Mouse (Mus musculus) right cerebral cortex, postnatal 36 days (tissue): ENCODE results near the gene Arhgap10.

Experiments used
- DNase-seq, 2 experiments: peaks; one replicate each; pipeline ENCODE4 v3.0.0; 2022; ENCODE audit warnings: low spot score in 2 of 2, mixed read lengths in 1 of 2

Arhgap10 gene

DNA sequence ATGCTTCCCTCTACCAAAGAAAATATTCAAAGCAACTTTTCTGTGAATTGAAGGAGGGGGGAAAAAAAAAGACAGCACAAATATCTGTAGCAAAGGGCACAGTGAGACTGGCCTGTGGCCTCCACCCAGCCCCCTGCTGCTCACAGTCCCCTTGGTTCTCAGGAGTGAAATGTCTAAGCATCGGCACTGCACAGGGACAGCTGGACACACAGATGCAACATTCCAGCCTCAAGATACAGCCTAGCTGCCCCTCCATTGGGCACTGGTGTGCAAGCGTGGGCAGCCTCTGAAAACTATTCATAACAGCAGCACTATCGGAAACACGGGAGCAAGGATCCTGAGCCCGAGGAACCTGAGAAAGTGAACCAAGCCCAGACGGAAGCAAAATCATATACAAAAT, 113.7 kb downstream of the Arhgap10 start:
- DNase-seq, result no peak

DNA sequence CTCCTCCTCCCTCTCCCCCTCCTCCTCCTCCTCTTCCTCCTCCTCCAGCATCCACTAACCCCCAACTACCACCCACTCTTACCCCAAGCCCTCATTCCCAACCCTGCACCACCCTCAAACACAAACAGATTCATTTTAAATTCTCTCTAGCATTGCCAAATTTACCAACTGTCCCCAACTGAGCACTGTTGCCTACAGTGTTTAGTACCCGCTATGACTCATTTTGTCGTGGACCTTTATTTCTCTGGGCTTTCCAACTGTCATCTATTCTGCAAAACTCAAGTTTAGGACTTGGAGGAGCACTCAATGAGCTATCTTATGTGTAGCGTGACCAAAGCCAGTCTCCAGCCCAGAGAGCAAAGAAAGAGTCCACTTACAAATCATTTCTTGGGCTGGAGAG, 115.8 kb downstream of the Arhgap10 start:
- no peak for DNase-seq

DNA sequence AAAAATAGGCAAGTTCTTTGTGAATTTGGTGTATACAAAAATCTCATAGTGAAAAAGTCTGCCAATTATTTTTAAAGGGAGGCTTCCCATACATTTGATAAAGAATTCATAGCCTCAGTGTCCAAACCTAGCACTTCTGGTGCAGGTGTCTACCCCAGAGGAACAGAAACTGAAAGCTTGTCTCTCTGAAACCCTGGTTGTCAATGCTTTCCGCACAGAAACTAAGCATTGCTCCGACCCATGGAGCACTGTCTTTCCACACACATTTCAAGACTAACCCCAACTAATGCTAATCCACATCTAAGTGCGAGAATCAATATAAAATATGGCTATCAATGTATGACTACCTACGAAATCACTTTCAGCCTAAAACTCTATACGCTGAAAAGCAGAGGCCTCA, 116.6 kb downstream of the Arhgap10 start:
- DNase-seq, result no peak

DNA sequence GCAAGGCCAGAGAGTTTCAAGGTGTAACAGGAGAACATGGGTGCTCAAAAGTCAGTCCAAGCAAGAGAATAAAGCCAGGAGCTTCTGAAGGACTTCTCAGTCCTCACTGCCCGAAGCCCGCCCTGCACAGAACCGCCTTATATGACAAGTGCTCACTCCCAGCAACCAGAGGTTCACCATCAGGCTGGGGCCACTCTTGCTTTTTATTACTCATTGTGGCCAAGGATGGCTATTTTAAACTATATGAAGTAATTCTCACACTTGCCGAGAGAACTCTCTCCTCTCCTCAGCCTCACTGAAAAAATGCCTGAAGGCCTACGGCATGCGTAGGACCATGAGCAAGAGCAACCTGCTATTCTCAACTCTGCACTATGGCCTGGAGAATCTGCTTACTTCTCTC, 133.7 kb downstream of the Arhgap10 start:
- no peak for DNase-seq

DNA sequence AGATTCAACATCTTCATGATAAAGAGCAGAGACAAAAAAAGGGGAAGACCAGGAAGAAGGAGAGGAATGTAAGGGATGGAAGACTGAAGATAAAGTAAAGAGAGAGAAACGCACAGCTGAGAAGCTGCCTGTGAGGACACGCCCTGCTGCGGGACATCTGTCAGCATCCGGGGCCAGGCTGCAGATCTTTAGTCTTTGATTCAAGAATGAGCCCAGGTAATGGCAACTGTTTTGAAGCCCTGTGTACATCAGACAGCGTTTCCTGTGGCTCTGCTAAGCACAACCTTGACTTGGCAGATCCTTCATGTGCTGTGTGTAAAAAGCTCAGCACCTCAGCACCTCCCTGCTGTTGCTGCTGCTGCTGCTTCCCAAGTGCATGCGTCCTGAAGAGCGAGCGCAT, 134.1 kb downstream of the Arhgap10 start:
- no peak for DNase-seq

DNA sequence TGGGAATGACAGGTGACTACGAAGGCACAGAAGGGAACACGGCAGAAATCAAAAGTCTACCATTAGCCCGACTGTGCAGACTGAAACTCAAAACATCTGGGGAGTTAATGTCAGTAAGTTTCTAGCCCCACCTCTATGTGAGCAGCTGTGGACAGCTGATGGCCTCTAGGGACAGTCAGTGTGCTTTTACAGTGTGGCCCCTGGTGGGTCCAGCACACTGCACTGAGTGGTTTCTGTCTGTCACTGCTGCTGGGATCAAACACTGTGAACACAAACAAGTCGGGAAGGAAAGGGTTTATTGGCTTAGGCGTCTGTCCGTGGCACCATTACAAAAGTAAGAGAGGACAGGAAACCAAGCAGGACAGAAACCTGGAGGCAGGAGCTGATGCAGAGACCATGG, 136.9 kb downstream of the Arhgap10 start:
- DNase-seq, result no peak

DNA sequence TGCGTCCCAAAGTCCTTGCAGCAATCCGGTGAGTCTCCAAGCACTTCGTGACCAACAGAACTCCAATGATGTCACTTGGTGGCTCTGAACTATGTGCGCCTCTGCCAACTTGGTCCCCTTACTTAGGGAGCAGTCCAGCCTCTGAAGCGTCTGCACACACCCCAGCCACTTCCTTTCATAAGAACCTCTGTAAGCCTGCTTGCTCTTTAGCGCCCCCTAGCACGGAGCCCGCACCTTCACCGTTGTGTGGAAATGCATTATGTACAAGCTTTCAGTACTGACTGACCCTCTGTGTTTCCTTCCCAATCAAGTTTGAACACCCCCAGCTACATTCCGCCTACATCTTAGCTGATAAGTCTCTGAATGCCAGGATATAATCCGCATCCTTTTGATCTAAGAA, 138.5 kb downstream of the Arhgap10 start:
- no peak for DNase-seq

DNA sequence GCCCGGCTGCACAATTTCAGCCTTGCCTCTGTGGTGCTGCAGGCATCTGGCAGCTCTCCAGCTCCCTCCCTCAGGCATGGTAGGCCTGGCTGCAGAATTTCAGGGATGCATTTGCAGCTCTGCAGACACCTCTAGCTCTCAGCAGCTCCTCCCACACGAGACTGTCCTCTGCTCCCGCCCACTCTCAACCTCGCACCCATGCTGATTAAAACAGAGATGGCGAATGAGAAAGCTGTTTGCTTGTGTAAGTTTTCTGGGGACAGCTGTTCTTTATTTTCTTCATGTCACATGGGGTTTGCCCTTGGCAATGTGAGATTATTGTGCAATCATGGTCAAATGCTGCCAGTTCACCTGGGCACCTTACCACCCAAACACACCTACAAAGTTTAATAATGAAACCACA, 141.3 kb downstream of the Arhgap10 start:
- DNase-seq, result peak; percentile 55 to 74

DNA sequence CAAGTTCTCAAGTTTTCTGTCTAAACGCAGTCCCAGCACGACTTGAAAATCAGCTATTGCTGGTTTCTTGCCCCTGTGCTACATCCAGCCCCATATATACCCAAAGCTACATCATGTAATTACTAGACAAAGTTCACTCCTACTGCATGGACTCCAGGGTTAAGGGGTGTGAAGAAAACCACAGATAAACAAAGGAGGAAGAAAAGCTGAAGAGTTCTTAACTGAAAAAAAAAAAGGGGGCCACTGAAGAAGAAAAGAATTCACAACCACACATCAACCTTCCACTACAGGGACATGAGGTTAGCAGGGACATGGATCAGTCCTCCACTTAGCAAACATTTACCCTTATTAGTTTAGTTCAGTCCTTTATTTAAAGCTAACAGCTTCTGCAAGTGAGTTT, 141.8 kb downstream of the Arhgap10 start:
- no peak for DNase-seq

DNA sequence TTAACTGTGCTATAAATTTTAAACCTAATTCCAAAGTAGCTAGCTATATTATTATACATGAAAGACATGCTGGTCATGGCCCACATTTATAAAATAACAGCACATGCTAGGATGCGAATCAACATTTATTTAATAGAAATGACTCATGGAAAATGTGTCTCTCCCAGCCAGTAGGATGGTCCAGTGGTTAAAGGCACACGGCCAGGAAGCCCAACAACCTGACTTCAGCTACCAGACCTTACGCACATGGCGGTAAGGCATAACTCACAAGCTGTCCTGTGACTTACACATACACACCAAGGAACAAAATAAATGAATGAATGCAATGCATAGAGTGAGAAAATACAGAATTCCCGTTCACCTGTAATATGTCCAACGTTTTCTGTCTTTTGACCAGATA, 146.7 kb downstream of the Arhgap10 start:
- no peak for DNase-seq

DNA sequence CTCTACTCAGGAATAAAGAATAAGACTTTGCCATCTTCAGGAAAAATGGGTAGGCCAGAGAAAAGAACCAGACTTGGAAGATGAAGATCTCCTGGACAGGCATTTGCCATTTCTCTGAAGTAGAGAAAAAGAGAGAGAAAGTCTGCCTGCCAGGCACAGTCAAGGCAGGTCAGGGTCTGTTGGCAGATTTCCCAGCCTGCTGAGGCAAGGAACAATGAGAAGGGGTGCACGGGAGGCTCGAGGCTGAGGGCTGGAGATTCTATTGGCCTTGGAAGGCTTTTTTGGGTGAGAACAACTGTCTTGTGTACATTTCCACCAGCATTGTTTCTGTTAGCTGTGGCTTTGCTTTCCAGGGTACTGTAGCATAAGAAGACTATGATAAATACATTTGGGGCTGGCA, 147.4 kb downstream of the Arhgap10 start:
- DNase-seq, result no peak

DNA sequence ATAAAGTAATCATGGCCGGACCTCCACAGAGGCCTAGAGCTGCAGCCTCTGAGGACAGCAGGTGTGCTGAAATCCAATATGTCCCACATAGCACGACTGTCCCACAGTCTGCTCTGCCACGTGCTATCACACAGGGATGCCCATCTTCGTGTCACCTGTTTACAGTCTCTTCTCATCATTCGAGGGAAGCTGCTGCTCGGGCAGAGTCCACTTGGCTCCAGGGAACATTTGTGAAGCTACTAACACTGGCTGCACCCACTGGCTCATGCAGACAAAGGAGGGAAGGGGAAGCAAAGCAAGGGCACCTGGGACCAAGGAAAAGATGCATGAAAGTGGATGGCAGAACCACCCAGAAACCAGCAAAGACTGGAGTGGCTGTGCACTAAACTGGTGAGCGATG, 148.1 kb downstream of the Arhgap10 start:
- no peak for DNase-seq

DNA sequence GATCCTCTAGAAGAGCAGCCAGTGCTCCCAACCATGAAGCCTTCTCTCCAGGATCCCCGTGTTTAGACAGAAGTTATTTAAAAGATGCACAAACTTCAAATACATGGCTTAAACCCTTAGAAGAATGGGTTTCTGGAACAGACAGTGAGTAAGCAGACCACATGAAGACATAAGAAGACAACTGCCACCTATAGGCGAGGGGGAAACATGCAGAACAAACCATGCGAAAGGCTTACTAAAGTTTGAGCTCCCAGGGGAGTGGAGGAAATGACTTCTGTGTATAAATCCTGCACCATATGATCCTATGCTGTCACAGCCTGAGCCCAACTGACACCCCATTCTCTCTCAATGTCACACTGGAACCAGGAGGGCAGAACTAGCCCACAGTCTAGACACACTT, 150.7 kb downstream of the Arhgap10 start:
- DNase-seq, result no peak

DNA sequence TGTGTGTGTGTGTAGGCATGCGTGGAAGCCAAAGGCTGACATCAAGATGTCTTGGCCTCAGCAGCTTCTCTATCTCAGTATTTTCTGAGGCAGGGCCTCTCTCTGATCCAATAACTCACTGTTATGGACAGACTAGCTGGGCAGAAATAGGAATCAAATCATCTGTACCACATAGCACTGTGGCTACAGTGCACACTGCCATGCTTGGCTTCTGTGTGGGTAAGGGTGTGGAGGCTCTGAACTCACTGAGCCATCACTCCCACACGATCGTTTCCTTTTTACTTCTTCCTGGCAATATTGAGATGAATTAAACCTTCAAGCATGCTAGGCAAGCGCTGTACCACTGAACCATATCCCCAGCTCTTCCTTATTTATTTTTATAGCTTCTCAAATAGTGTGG, 151.3 kb downstream of the Arhgap10 start:
- DNase-seq, result no peak

DNA sequence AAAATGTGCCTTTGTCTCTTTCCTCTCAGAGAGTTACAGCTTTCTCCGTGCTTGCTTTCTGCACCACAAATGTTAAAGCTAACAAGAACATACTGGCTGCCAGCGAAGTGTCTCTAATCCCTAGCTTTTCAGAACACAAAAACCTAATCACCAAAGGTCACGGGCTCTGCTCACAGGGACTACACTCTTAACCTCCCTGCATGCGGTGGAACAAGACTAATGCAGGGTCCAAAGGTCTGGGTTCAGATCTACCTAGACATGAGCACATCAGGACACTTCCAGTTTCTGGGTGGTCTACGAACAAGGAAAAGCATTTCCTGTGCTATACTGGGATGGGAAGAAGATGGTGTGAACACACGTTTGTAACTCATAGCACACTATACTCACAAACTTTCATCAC, 151.8 kb downstream of the Arhgap10 start:
- DNase-seq, result no peak

DNA sequence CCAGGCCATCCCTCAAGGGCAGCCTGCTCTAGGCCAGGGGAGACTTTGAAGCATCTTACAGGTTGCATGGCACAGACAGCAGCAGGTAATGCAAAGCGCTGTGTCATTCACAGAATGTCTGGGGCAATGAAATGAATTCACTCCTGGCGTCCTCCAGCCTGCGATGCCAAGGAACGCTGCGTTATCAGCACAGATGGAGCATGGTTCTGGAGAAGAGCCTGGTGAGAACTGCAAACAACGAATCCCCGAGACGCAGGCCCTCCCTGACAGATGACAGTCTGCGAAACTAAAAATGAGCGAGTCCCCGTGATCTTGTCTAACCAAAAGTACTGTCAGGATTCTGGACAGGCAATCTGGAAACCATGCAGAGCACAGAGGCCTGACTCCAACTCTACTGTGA, 153.3 kb downstream of the Arhgap10 start:
- DNase-seq, result peak; percentile 41 to 62

DNA sequence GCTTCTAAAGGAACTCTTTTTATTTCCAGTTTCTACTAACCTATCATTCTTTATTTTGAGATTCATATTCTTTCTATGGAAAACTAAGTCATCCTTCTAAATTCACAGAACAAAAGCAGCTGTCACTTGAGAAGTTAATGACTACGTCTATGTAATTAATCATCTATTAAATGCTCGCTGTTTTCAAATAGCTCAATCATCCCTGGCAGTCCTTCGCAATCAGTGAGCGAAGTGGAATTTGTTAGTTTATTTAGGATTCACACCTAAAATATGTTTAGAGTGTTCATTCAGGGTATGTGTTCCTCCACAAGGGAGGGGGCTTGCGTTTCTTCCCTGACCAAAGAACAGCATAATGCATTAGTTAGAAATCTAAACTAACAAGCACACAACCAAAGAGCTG, 156.9 kb downstream of the Arhgap10 start:
- no peak for DNase-seq

DNA sequence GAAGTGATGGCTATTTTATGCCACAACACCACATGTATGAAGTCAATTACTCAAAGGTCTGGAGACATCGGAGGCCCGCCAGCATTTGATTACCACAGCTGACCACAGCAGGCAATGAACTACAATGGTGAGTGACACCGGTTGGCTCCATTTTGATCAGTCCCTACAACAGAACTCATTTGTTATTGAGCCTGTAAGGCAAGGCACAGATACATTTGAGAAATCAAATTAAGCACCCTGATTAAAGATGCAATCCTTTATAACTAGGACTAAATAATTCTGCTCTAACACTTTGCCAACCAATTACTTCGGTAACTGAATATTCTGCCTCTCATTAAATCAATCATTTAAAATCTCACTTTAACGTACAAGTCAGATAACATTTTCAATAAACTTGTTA, 157.3 kb downstream of the Arhgap10 start:
- no peak for DNase-seq

DNA sequence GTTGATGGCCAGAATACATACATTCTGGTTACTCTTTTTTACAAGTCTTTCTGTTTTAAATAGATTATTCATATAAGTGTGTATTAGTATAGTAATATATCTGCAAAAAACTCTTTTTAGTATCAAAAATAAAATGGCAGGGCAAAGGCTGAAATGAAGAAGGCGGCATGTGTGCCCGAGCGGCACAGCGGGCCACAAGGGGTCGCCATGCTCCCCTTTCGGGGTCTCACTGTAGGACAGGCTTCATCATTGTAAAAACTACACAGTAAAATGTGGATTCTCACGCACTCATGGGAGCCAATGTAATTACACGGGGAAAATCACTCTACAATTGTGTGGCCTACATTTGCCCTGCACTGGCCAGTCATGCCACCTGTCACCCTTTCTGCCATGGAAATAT, 160.6 kb downstream of the Arhgap10 start:
- DNase-seq, result no peak

DNA sequence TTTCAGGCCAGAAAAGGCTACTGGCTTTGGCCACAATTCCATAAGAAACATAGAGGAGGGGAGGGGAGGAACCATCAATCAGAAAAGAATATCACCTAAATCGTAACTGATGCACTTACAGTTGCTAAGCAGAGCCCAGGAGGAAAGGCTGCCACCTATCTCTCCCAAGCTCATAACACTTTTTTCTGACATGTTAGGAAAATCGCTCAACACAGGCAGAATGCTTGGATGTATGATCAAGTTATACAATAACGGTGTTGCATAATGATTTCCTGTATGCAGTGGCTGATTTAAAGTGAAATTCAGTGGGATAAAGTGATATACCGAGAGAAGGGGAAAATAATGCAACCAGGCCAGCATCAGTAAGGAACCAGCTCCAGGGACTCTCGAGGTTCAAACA, 162.4 kb downstream of the Arhgap10 start:
- DNase-seq, result no peak

DNA sequence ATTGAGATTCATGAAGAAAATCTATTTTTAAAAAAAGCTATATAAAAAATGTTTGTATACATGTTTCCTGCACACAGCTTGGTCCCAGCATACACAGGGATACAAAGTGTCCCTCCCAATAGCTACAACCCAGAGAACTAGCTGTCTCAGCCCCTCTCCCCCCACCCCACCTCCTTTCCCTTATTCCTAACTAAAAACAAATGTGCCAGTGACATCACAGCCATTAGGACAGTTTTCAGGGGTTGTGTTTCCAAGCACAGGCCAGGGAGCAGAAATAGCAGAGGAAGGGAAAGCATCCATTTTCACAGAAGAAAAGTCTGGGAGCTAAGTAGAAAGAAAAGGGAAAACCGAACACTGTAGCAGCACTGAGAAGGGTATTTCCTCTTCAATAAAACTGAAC, 163.6 kb downstream of the Arhgap10 start:
- no peak for DNase-seq

DNA sequence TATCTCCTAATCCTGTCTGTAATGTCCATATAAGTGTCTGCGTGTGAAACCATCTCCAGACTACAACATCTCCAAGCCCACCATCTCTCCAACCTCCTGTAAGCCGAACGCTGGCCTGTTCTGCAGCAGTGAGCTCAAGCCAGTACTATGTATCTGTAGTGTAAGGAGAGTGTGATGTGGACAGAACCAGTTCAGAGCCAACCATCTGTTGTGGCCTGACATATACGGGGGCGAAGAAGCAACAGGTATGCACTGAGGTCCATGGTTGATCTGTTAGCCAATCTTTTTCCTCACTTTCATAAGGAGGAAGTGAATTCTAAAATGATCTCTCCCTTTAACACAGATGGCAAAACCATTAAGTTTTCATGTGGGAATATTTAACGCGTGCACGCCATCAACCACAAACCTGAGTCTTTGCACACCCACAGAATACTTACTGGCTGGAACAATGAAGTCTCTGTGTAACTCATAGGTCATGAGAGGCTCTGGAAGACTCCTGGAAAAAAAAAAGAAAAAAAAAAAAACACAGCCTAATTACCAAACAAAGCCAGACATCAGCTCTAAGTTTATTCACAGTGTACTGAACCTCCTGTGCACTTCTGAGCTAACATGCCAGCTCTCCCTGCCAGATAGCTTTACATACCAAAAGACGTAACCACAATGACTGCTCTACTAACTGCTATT, 166.4 kb downstream of the Arhgap10 start:
- DNase-seq, result no peak

DNA sequence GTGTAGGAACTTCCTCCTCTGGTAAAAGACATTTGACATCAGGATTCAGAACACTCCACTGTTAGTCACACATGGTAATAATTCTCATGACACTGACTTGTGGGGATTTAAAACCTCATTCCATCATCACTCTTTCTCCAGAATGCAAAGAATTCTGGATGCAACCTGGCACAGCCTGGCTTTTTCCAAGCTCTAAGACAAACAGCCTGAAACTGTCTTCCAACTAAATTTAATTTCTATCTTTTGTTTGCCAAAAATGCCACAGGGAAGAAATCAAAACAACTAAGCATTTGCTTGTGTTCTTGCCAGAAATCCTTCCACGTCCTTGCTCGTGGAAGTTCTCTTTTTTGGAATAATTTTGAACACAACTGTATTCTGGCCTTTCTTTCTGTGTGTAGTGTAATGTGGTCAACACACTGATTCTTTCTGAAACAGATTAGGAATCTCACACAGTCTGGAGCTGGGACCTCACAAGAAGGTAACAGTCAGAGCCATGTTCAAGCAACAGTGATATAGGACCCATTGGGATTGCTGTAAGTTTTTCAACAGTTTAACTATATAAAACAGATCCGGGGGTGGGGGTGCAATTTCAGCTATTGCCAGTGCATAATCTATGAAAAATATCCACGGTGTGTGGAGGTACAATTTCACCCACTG, 167.5 kb downstream of the Arhgap10 start:
- no peak for DNase-seq

DNA sequence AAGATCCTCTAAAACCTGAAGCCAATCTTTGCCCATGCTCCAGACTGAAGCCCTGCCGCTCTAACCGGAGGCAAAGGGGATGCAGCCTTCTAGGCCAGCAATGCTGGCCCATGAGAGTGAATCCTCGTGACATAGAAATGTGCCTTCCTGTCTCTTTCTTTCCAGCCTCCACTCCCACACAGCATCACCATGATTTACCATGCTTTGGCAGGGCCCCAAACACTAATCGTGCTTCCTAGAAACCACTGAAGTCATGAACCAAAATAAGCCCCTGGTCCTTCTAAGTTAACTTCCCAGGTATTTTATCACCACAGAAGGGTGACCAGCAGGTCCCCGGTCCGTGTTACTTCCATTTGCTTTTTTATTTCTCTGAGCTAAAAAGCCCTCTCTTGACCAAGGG, 173.8 kb downstream of the Arhgap10 start:
- DNase-seq, result no peak
